In the genomic region with DNA sequence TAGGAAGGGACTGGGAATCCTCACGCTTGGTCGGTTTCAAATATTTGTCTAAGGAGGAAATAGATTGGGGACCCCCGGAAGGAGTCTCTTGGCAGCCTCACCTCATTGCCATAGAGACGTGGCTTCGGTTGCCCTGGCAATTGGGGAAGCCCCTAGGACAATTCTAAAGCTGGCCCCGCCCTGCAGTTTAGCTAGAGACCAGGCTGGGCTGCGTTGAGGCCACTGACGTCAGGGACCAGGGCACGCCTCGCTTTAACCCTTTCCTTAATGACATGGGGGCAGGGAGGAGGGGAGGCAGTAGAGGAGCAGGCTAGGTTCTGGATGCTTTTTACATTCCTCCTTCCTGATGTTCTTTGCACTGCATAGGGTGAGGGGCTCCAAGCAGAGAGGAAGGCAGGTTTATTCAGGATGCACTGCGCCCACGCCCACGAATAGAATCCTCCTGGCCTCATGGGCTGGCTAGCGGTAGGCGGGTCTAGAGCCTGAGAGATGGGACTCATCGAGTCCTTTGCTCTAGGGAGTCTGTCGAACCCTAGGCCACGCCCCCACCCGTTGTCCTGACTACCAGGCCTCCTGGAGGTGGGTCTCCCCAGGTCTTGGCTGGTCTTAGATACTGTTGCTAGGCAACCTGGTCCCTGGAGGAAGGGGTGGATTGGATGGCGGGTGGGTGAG, we compare ENCODE assay signal across 8 mouse cellular contexts. TPM values are rescaled to one million over a fixed set of nuclear protein-coding genes. Genes with fewer than 3 reads are reported as not detected.
DNase-seq lines count a peak whose midpoint lies in the region; ATAC-seq lines count a peak whose summit lies in the region.

No protein-coding gene starts in this region.

- no peaks in the 10 kb centered on the region for H3K9me3 ChIP-seq in kidney, embryonic 15.5 days (replicated peaks)
- no peaks in the 10 kb centered on the region for H3K9me3 ChIP-seq in hindbrain, embryonic 16.5 days (ENCODE audit: control insufficient read depth, low read length)
- no peaks in the 10 kb centered on the region for H3K9me3 ChIP-seq in midbrain, embryonic 13.5 days

- no peak overlapping the region for H3K9ac ChIP-seq in kidney, embryonic 15.5 days
- H3K9ac ChIP-seq in hindbrain, embryonic 16.5 days (ENCODE audit: low read depth, low read length), result peak overlapping the region; percentile 57
- H3K9ac ChIP-seq in midbrain, embryonic 13.5 days (replicated peaks), result peak overlapping the region; percentile 67

- peak; percentile 72 for ATAC-seq in kidney, embryonic 15.5 days (replicated peaks; ENCODE audit: low FRiP score)
- ATAC-seq in common myeloid progenitor, adult 5-6 weeks (replicated peaks; ENCODE audit: low read depth, poor library complexity, severe bottlenecking), result peak; percentile 76
- peak; percentile 91 for ATAC-seq in hindbrain, embryonic 16.5 days
- peak; percentile 96 for ATAC-seq in midbrain, embryonic 13.5 days

- no peak for DNase-seq in kidney, adult 9 months
- peak; percentile 80 to 84 for DNase-seq in gastrocnemius, adult 8-10 months (ENCODE audit: low spot score in 2 of 2)
- DNase-seq in left cerebral cortex, postnatal 4 days, result peak; percentile 96
- peak; percentile 65 to 66 for DNase-seq in spleen, adult 18-20 months

- peak overlapping the region; percentile 68 for H3K4me2 ChIP-seq in kidney, embryonic 15.5 days
- H3K4me2 ChIP-seq in hindbrain, embryonic 16.5 days (ENCODE audit: low read length), result peak overlapping the region; percentile 68
- peak overlapping the region; percentile 74 for H3K4me2 ChIP-seq in midbrain, embryonic 13.5 days (replicated peaks)

- H3K36me3 ChIP-seq in kidney, embryonic 15.5 days, result peaks cover 41% of the 10 kb centered on the region
- peaks cover 17% of the 10 kb centered on the region for H3K36me3 ChIP-seq in hindbrain, embryonic 16.5 days (ENCODE audit: control insufficient read depth, insufficient read depth, low read length)
- peaks cover 37% of the 10 kb centered on the region for H3K36me3 ChIP-seq in midbrain, embryonic 13.5 days

- intact Hi-C loops in left cerebral cortex, postnatal 4 days (cut with DNase I), result no loop called here

- H3K4me1 ChIP-seq in kidney, embryonic 15.5 days, result peaks cover 55% of the 10 kb centered on the region
- peaks cover 61% of the 10 kb centered on the region for H3K4me1 ChIP-seq in hindbrain, embryonic 16.5 days (ENCODE audit: control insufficient read depth, insufficient read depth, low read depth, low read length)
- H3K4me1 ChIP-seq in midbrain, embryonic 13.5 days (replicated peaks), result peaks cover 67% of the 10 kb centered on the region

- H3K27ac ChIP-seq in kidney, embryonic 15.5 days, result peak overlapping the region; percentile 89
- H3K27ac ChIP-seq in hindbrain, embryonic 16.5 days (ENCODE audit: low read depth, low read length), result peak overlapping the region; percentile 94
- H3K27ac ChIP-seq in midbrain, embryonic 13.5 days, result peak overlapping the region; percentile 96

- under 1% methylated on average over 20 of the region's 20 CpGs for WGBS in kidney, embryonic 15.5 days
- WGBS in hindbrain, embryonic 16.5 days, result under 1% methylated on average over 20 of the region's 20 CpGs
- 0% methylated on average over 20 of the region's 20 CpGs for WGBS in midbrain, embryonic 13.5 days

- no peaks in the 10 kb centered on the region for H3K27me3 ChIP-seq in kidney, embryonic 15.5 days
- H3K27me3 ChIP-seq in hindbrain, embryonic 16.5 days (replicated peaks; ENCODE audit: control insufficient read depth, insufficient read depth, low read length), result no peaks in the 10 kb centered on the region
- no peaks in the 10 kb centered on the region for H3K27me3 ChIP-seq in midbrain, embryonic 13.5 days

- H3K4me3 ChIP-seq in kidney, embryonic 15.5 days (replicated peaks), result peak overlapping the region; percentile 31
- peak overlapping the region; percentile 36 for H3K4me3 ChIP-seq in hindbrain, embryonic 16.5 days (ENCODE audit: low read length)
- peak overlapping the region; percentile 43 for H3K4me3 ChIP-seq in midbrain, embryonic 13.5 days (replicated peaks)

RNA-seq across cellular contexts. Expression of a gene that starts 12.5 kb away (rescaled TPM):
- polyA plus RNA-seq in kidney, embryonic 15.5 days (2015; fragmentation: Nextera tagmentation; extraction: Ambion mirVana), result 12.9 and 15.2 TPM in 2 replicates
- 3.0 and 5.2 TPM in 2 replicates for total RNA-seq in common myeloid progenitor, adult 5-6 weeks (2017)
- total RNA-seq in gastrocnemius, adult 8-10 months (2022), result 1 to 10 TPM; 3.3 to 6.9 (median 4.2) TPM
- 23.1 and 23.4 TPM in 2 replicates for polyA plus RNA-seq in hindbrain, embryonic 16.5 days (2015; fragmentation: Nextera tagmentation; extraction: Ambion mirVana)
- total RNA-seq in left cerebral cortex, postnatal 4 days (2021), result 100 to 1,000 TPM; 496 to 497 TPM
- 34.9 and 37.2 TPM in 2 replicates for polyA plus RNA-seq in midbrain, embryonic 13.5 days (2015; fragmentation: Nextera tagmentation; extraction: Ambion mirVana)

RNA-seq across cellular contexts. Expression of a gene that starts 14.1 kb away (rescaled TPM):
- polyA plus RNA-seq in kidney, embryonic 15.5 days (2015; fragmentation: Nextera tagmentation; extraction: Ambion mirVana), result 78.1 and 83.0 TPM in 2 replicates
- 43.7 and 46.0 TPM in 2 replicates for total RNA-seq in common myeloid progenitor, adult 5-6 weeks (2017)
- 100 to 1,000 TPM; 288 to 338 (median 299) TPM for total RNA-seq in gastrocnemius, adult 8-10 months (2022)
- polyA plus RNA-seq in hindbrain, embryonic 16.5 days (2015; fragmentation: Nextera tagmentation; extraction: Ambion mirVana), result 66.6 and 69.1 TPM in 2 replicates
- 10 to 100 TPM; 44.8 to 45.0 TPM for total RNA-seq in left cerebral cortex, postnatal 4 days (2021)
- polyA plus RNA-seq in midbrain, embryonic 13.5 days (2015; fragmentation: Nextera tagmentation; extraction: Ambion mirVana), result 48.4 and 51.7 TPM in 2 replicates

RNA-seq across cellular contexts. Expression of a gene that starts 24.6 kb away (rescaled TPM):
- polyA plus RNA-seq in kidney, embryonic 15.5 days (2015; fragmentation: Nextera tagmentation; extraction: Ambion mirVana), result 1.3 and 2.3 TPM in 2 replicates
- total RNA-seq in common myeloid progenitor, adult 5-6 weeks (2017), result 0.82 TPM in 1 of 2 replicates, not detected in the other
- not detected for total RNA-seq in gastrocnemius, adult 8-10 months (2022)
- 3.9 and 4.4 TPM in 2 replicates for polyA plus RNA-seq in hindbrain, embryonic 16.5 days (2015; fragmentation: Nextera tagmentation; extraction: Ambion mirVana)
- total RNA-seq in left cerebral cortex, postnatal 4 days (2021), result 1 to 10 TPM; 3.7 to 3.9 TPM
- polyA plus RNA-seq in midbrain, embryonic 13.5 days (2015; fragmentation: Nextera tagmentation; extraction: Ambion mirVana), result 0.97 and 1.1 TPM in 2 replicates

RNA-seq across cellular contexts. Expression of a gene that starts 28.9 kb away (rescaled TPM):
- polyA plus RNA-seq in kidney, embryonic 15.5 days (2015; fragmentation: Nextera tagmentation; extraction: Ambion mirVana), result 38.2 and 43.2 TPM in 2 replicates
- 12.6 and 13.1 TPM in 2 replicates for total RNA-seq in common myeloid progenitor, adult 5-6 weeks (2017)
- total RNA-seq in gastrocnemius, adult 8-10 months (2022), result 1 to 10 TPM; 3.8 to 5.2 (median 4.5) TPM
- polyA plus RNA-seq in hindbrain, embryonic 16.5 days (2015; fragmentation: Nextera tagmentation; extraction: Ambion mirVana), result 21.0 and 25.4 TPM in 2 replicates
- total RNA-seq in left cerebral cortex, postnatal 4 days (2021), result 10 to 100 TPM; 38.8 to 40.1 TPM
- 27.6 and 35.4 TPM in 2 replicates for polyA plus RNA-seq in midbrain, embryonic 13.5 days (2015; fragmentation: Nextera tagmentation; extraction: Ambion mirVana)

RNA-seq across cellular contexts. Expression of a gene that starts 33.7 kb away (rescaled TPM):
- polyA plus RNA-seq in kidney, embryonic 15.5 days (2015; fragmentation: Nextera tagmentation; extraction: Ambion mirVana), result 75.8 and 78.8 TPM in 2 replicates
- 40.9 and 59.2 TPM in 2 replicates for total RNA-seq in common myeloid progenitor, adult 5-6 weeks (2017)
- total RNA-seq in gastrocnemius, adult 8-10 months (2022), result 10 to 100 TPM; 20.5 to 28.5 (median 23.0) TPM
- polyA plus RNA-seq in hindbrain, embryonic 16.5 days (2015; fragmentation: Nextera tagmentation; extraction: Ambion mirVana), result 54.2 and 55.4 TPM in 2 replicates
- 10 to 100 TPM; 46.2 to 48.7 TPM for total RNA-seq in left cerebral cortex, postnatal 4 days (2021)
- polyA plus RNA-seq in midbrain, embryonic 13.5 days (2015; fragmentation: Nextera tagmentation; extraction: Ambion mirVana), result 74.2 and 82.2 TPM in 2 replicates

Comparison
In these comparisons a context has a peak if more than half of its experiments do, and no peak if none do; other contexts are left out.
1. RNA of a gene that starts 12.5 kb away (total RNA-seq): 496 to 497 TPM in left cerebral cortex, postnatal 4 days; 3.0 to 5.2 TPM in common myeloid progenitor, adult 5-6 weeks and 3.3 to 6.9 TPM in gastrocnemius, adult 8-10 months; every median in the first group is over 10 times any median in the second.
2. Peak in every context shown above with its lines, with median percentiles within 50 percentile points of each other: ATAC-seq, H3K27ac ChIP-seq, H3K4me2 ChIP-seq and H3K4me3 ChIP-seq.